Mouse (Mus musculus) limb, embryonic 13.5 days (tissue): ENCODE measurements around the gene Il2ra. TPM values are rescaled to one million over a fixed set of nuclear protein-coding genes. Genes with fewer than 3 reads are reported as not detected.
"Not testable (repeated sequence)": the region's sequence is repeated elsewhere in the genome, so short reads cannot be mapped to it uniquely, and the experiment has no call there.

Source experiments
- ATAC-seq: fragments of 200-750 bp; cut with Nextera tagmentation; 2 replicates; pipeline ENCODE4 v1.8.0; 2017; ENCODE audit warnings: low read depth, moderate number of reproducible peaks, moderate TSS enrichment; ENCODE audit not compliant: low FRiP score
- H3K27ac ChIP-seq: fragments of 300-500 bp; sonication (generic); 2 replicates; pipeline ENCODE4 v1.5.1; 2015; ENCODE audit warnings: inconsistent platforms, mild to moderate bottlenecking, moderate library complexity
- H3K27me3 ChIP-seq: fragments of 300-500 bp; sonication (generic); 2 replicates; pipeline ENCODE4 v1.6.1; 2015; ENCODE audit warnings: mild to moderate bottlenecking, inconsistent platforms
- H3K36me3 ChIP-seq: fragments of 300-500 bp; sonication (generic); 2 replicates; pipeline ENCODE4 v1.6.1; 2015; ENCODE audit warnings: inconsistent platforms, mild to moderate bottlenecking, moderate library complexity
- H3K4me1 ChIP-seq: fragments of 300-500 bp; sonication (generic); 2 replicates; pipeline ENCODE4 v1.6.1; 2015; ENCODE audit warnings: inconsistent platforms
- H3K4me2 ChIP-seq: fragments of 300-500 bp; sonication (generic); replicated peaks from 2 replicates; pipeline ENCODE4 v1.6.1; 2015; ENCODE audit warnings: inconsistent platforms, mild to moderate bottlenecking, moderate library complexity
- H3K4me3 ChIP-seq: fragments of 300-500 bp; sonication (generic); 2 replicates; pipeline ENCODE4 v1.5.1; 2015; ENCODE audit warnings: moderate library complexity, mild to moderate bottlenecking, inconsistent platforms
- H3K9ac ChIP-seq: fragments of 300-500 bp; sonication (generic); 2 replicates; pipeline ENCODE4 v1.6.1; 2015; ENCODE audit warnings: mild to moderate bottlenecking, inconsistent platforms
- H3K9me3 ChIP-seq: fragments of 300-500 bp; sonication (generic); 2 replicates; pipeline ENCODE4 v1.6.1; 2016; ENCODE audit warnings: inconsistent platforms
- WGBS: fragments of 180-500 bp; shearing (Covaris S2); methylation state at CpG from one replicate; pipeline ENCODE4 v1.1.7; 2015; 5-methylcytosine and 5-hydroxymethylcytosine counted together
- polyA plus RNA-seq: library from polyadenylated mRNA; unstranded; fragments of >200 nt; fragmentation: Nextera tagmentation; extraction: Ambion mirVana; gene quantifications from 2 replicates; pipeline ENCODE4 v1.2.1, GENCODE M21; 2015

The Il2ra gene
- polyA plus RNA-seq, 1 experiment from 2014 or later, result not detected

GRCm38 (mm10) chr2:11710101-11710500 lies 67.5 kb downstream of the Il2ra start:
- H3K4me3 ChIP-seq, H3K4me2 ChIP-seq, H3K27ac ChIP-seq, H3K36me3 ChIP-seq, H3K9ac ChIP-seq, ATAC-seq, H3K9me3 ChIP-seq: not testable (repeated sequence)
- Histone ChIP-seq H3K4me1 (peaks cover 11% of the 10 kb centered on the region), H3K27me3 (peaks cover 34% of the 10 kb centered on the region)
- WGBS, result 54% methylated on average over 4 of the region's 4 CpGs

DNA sequence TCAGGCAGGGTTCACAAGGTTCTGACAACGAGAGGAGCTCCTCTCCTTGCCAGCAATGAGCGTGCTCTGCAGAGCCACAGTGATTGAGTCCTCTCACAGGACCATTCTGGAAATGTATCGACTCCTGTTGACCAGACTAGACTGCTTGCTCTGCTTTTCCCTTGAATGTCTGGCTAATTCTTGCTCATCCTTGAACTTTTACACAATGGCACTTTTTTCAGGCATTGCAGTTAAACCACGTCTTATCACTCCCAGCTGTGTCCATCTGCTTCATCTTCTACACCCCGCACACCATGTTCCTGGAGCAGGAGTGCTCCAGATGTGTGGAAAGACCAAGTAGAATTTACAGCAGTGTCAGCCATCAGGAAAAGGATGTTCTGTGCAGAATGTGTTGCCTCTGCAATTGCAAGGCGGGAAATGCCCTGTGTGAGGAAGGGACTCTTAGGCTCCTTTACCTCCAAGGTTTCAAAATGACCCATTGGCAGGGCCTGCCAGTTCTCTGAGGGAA lies 69.9 kb downstream of the Il2ra start:
- 79% methylated on average over 6 of the region's 6 CpGs for WGBS
- Histone ChIP-seq H3K27me3 (peaks cover 14% of the 10 kb centered on the region), H3K9ac (no peak overlapping the region), H3K4me1 (no peaks in the 10 kb centered on the region), H3K36me3 (no peaks in the 10 kb centered on the region), H3K4me2 (no peak overlapping the region), H3K4me3 (no peak overlapping the region), H3K9me3 (no peaks in the 10 kb centered on the region), H3K27ac (no peak overlapping the region)
- no peak for ATAC-seq

DNA sequence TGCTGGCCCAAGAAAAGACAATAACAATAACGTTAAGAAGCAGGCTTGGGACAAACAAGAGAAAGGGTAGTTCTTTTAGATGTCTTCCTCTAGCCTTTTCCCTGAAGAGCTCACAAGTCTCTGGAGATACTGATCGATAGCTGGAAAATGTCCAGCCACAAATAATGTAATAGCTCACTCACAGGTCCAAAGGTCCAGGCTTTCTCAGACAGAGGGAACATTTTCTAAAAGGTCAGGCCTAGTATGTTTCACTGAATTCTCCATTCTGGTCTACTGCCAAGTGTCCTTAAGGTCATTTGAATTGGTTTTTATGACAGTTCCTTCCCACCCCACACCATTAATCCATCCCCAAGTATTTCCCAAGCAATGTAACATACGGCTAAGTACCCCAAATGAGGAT lies 70.4 kb downstream of the Il2ra start:
- Histone ChIP-seq H3K27ac (no peak overlapping the region), H3K9me3 (no peaks in the 10 kb centered on the region), H3K4me1 (no peaks in the 10 kb centered on the region), H3K4me2 (no peak overlapping the region), H3K9ac (no peak overlapping the region), H3K4me3 (no peak overlapping the region), H3K36me3 (no peaks in the 10 kb centered on the region), H3K27me3 (peaks cover 9% of the 10 kb centered on the region)
- WGBS, result 61% methylated on average over 3 of the region's 3 CpGs
- no peak for ATAC-seq

DNA sequence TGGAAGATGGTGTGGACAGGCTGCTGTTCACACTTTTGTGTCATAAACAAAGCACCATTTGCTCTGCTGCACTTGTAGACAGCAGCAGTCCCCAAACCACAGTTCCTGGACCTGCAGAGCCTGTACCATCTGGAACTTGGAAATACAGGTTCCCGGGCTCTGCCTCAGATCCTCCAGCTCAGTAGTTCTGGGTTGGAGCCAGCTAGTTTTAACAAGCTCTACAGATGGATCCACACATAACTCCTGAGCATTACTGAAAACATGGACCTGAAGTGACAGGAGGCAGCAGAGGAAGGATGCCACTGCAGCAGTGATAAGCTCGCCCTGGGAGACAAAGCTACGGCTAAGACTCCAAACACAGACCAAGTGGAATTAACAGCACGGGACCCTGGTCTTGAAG lies 71.9 kb downstream of the Il2ra start:
- no peak for ATAC-seq
- 75% methylated on average over 4 of the region's 4 CpGs for WGBS
- Histone ChIP-seq H3K4me3 (no peak overlapping the region), H3K9ac (no peak overlapping the region), H3K4me1 (no peaks in the 10 kb centered on the region), H3K36me3 (no peaks in the 10 kb centered on the region), H3K9me3 (no peaks in the 10 kb centered on the region), H3K4me2 (no peak overlapping the region), H3K27ac (no peak overlapping the region), H3K27me3 (no peaks in the 10 kb centered on the region)

DNA sequence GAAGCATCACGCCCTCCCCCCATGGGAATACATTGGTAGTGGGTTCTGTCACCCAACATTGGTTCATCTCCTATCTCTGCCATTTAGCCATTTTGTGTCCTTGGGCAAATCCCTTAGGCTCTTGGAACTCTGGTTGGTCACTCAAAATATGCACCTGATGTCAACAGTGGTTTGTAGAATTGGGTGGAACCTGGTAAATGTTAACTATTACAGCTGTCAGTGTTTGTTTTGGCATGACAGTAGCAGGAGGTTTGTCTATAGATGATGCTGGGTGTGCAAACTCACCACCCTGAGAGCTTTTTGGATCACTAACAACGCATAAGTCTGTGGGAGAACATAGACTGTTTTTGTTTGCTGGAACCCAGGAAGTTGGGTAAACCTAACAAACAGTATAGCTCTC lies 76.0 kb downstream of the Il2ra start:
- H3K9ac ChIP-seq, result no peak overlapping the region
- ATAC-seq, result no peak
- no peak overlapping the region for H3K4me3 ChIP-seq
- no peaks in the 10 kb centered on the region for H3K4me1 ChIP-seq
- H3K36me3 ChIP-seq, result no peaks in the 10 kb centered on the region
- H3K4me2 ChIP-seq, result no peak overlapping the region
- WGBS, result 88% methylated on average over 2 of the region's 2 CpGs
- H3K27me3 ChIP-seq, result no peaks in the 10 kb centered on the region
- no peaks in the 10 kb centered on the region for H3K9me3 ChIP-seq
- H3K27ac ChIP-seq, result no peak overlapping the region

GRCm38 (mm10) chr2:11722564-11722963 lies 80.0 kb downstream of the Il2ra start:
- Histone ChIP-seq H3K4me2 (no peak overlapping the region), H3K36me3 (no peaks in the 10 kb centered on the region), H3K9me3 (no peaks in the 10 kb centered on the region), H3K27ac (no peak overlapping the region), H3K4me1 (no peaks in the 10 kb centered on the region), H3K9ac (no peak overlapping the region), H3K27me3 (no peaks in the 10 kb centered on the region), H3K4me3 (no peak overlapping the region)
- whole genome bisulfite sequencing, result 76% methylated on average over 9 of the region's 9 CpGs
- no peak for ATAC-seq

DNA sequence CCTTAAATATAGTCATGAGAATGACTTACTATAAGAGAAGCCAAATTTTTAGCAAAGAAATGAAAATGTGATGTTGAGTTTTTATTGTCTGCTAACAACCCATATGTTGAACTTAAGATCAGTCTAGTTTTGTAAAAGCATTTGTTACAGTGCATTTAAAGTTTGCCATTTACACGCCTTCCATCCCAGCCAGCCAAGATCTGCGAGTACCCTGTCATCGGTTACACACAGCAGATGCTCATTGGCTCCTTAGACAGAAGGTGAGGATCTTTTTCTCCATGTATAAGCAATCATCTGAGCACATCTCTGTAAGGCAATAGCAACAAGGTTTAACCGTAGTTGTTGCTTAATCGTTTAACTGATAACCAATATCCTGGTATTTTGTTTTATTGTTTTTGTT lies 85.0 kb downstream of the Il2ra start:
- Histone ChIP-seq H3K36me3 (no peaks in the 10 kb centered on the region), H3K9me3 (no peaks in the 10 kb centered on the region), H3K4me2 (no peak overlapping the region), H3K27ac (no peak overlapping the region), H3K9ac (no peak overlapping the region), H3K4me1 (no peaks in the 10 kb centered on the region), H3K27me3 (no peaks in the 10 kb centered on the region), H3K4me3 (no peak overlapping the region)
- ATAC-seq, result no peak
- WGBS, result 88% methylated on average over 5 of the region's 5 CpGs

DNA sequence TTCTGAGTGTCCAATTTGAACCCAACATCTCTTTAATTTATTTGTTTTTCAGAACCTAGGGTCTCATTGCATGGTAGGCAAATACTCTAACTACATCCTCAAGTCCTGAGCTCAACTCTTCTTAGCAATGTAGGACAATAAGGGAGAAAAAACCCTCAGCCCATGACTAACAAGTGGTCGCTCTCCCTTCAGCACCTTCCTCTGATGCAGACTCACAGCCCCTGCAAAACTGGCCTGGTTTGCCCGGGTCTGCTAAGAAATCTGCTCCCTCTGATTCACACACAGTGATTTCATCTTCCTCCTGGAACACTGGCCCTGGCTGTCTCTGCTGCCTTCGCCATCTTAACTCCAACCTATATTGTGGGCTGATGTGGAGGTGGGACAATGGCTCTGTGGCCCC lies 86.5 kb downstream of the Il2ra start:
- ATAC-seq, result no peak
- Histone ChIP-seq H3K9ac (no peak overlapping the region), H3K4me3 (no peak overlapping the region), H3K4me2 (no peak overlapping the region), H3K9me3 (no peaks in the 10 kb centered on the region), H3K27ac (no peak overlapping the region), H3K36me3 (no peaks in the 10 kb centered on the region), H3K27me3 (no peaks in the 10 kb centered on the region), H3K4me1 (no peaks in the 10 kb centered on the region)
- WGBS, result 52% methylated on average over 3 of the region's 3 CpGs

DNA sequence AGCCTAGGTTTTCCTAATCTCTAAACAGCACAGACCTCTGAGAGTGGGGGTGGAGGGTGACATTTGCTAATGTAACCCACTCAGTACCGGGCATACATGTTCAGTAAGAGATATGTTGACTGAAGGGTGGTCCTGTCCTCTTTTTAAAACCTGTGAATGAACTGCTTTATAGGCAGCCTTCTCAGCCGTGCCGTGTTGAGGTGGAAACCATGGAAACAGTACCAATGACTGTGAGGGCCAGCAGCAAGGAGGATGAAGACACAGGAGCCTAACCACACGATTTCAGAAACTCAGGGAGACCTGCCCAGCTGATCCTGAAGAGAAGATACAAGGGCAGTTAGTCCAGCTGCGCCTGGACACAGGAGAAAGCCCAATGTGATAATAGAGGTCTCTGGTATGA lies 90.4 kb downstream of the Il2ra start:
- WGBS, result 72% methylated on average over 5 of the region's 5 CpGs
- no peak overlapping the region for H3K27ac ChIP-seq
- H3K36me3 ChIP-seq, result peaks cover 6% of the 10 kb centered on the region; the same call in 1 of the 2 replicates
- H3K4me3 ChIP-seq, result no peak overlapping the region
- H3K4me1 ChIP-seq, result no peaks in the 10 kb centered on the region
- H3K9me3 ChIP-seq, result no peaks in the 10 kb centered on the region
- H3K4me2 ChIP-seq, result no peak overlapping the region
- no peaks in the 10 kb centered on the region for H3K27me3 ChIP-seq
- no peak overlapping the region for H3K9ac ChIP-seq
- no peak for ATAC-seq

- Histone ChIP-seq H3K27me3 (no peaks in the 10 kb centered on the region), H3K9ac (no peak overlapping the region), H3K9me3 (no peaks in the 10 kb centered on the region), H3K4me1 (no peaks in the 10 kb centered on the region), H3K4me3 (no peak overlapping the region), H3K27ac (no peak overlapping the region), H3K4me2 (no peak overlapping the region), H3K36me3 (peaks cover 31% of the 10 kb centered on the region)
- ATAC-seq, result no peak
- WGBS, result 85% methylated on average over 6 of the region's 6 CpGs
Observed at GRCm38 (mm10) chr2:11735853-11736252, 93.2 kb downstream of the Il2ra start.

DNA sequence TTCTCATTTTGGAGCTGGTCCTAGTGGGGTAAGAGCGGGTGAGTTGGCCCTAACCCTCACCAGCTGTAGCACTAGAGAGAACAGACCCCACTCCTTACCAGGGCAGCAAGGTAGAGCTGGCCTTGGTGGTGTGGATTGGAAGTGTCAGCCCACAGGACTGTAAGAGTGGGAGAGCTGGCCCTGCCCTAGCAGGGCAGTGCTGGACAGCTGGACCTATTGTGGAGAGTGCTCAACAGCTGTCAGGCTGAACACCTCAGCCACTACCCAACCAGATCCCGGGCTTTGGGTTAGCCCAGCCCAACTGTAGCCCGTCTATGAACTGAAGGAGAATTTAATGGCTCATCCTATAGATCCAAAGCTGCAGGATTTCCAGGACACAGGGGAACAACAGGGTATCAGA lies 96.2 kb downstream of the Il2ra start:
- H3K9ac ChIP-seq, result no peak overlapping the region
- H3K4me1 ChIP-seq, result no peaks in the 10 kb centered on the region
- H3K9me3 ChIP-seq, result no peaks in the 10 kb centered on the region
- no peak overlapping the region for H3K4me3 ChIP-seq
- H3K4me2 ChIP-seq, result no peak overlapping the region
- no peak overlapping the region for H3K27ac ChIP-seq
- ATAC-seq, result no peak
- H3K27me3 ChIP-seq, result no peaks in the 10 kb centered on the region
- peaks cover 60% of the 10 kb centered on the region for H3K36me3 ChIP-seq
- WGBS, result 89% methylated on average over 3 of the region's 3 CpGs

- Histone ChIP-seq H3K4me3 (no peak overlapping the region), H3K4me2 (no peak overlapping the region), H3K9me3 (no peaks in the 10 kb centered on the region), H3K27ac (no peak overlapping the region), H3K27me3 (no peaks in the 10 kb centered on the region), H3K36me3 (peaks cover 68% of the 10 kb centered on the region), H3K9ac (no peak overlapping the region), H3K4me1 (no peaks in the 10 kb centered on the region)
- 95% methylated on average over 4 of the region's 4 CpGs for WGBS
- no peak for ATAC-seq
Observed at GRCm38 (mm10) chr2:11739516-11740051, 97.0 kb downstream of the Il2ra start.
